11 mouse cellular contexts compared by ENCODE assay signal in genomic region chr13:41932313-41933100, GRCm38 (mm10).
DNase-seq lines count a peak whose midpoint lies in the region.
"Had no signal": no experiment of that assay in that cellular context is flagged by ENCODE, and none has a peak within 500 bp of the region (broad histone marks: within the 10 kb centered on the region; RNA-seq: fewer than 3 reads in every experiment).

No protein-coding gene starts in this region.

- peak; percentile 18 for DNase-seq in lung, postnatal 36 days
- DNase-seq in lung, postnatal 14 days: no peak
- peak; percentile 68 for DNase-seq in CD4-positive, CD25-positive, alpha-beta regulatory T cell, adult 2 months (ENCODE audit: low read depth, low spot score)
- peak; percentile 55 for DNase-seq in induced T-regulatory cell, adult 2 months (ENCODE audit: low read depth)
- DNase-seq in thymus, postnatal 10 days (ENCODE audit: low spot score in 2 of 2): peak; percentile 12 to 26
- no peak for DNase-seq in cerebellum, postnatal 25 days
- DNase-seq in ovary, postnatal 10 days (ENCODE audit: low spot score): no peak
- no peak for DNase-seq in adipocyte (ENCODE audit: low spot score)
- DNase-seq: adrenal gland, postnatal 36 days; gastrocnemius, adult 2 months; kidney, postnatal 14 days had no signal

Comparison
In these comparisons a context has a peak if more than half of its experiments do, and no peak if none do; other contexts are left out.
1. DNase-seq: peak in lung, postnatal 36 days (single experiment), CD4-positive, CD25-positive, alpha-beta regulatory T cell, adult 2 months (single experiment), induced T-regulatory cell, adult 2 months (single experiment) and thymus, postnatal 10 days (2 of 2); none in lung, postnatal 14 days (single experiment), cerebellum, postnatal 25 days (0 of 2), ovary, postnatal 10 days (single experiment) and adipocyte (single experiment).